Mouse (Mus musculus) neural tube, embryonic 12.5 days (tissue): ENCODE data around the gene Myzap. TPM values are rescaled to one million over a fixed set of nuclear protein-coding genes. Genes with fewer than 3 reads are reported as not detected.
A peak's percentile ranks its signal among the peaks of the same experiment; 100 is the strongest.

ENCODE experiments used
- ATAC-seq: fragments of 200-750 bp; cut with Nextera tagmentation; 2 replicates; pipeline ENCODE4 v1.8.0; 2017; ENCODE audit warnings: low read depth, mild to moderate bottlenecking, moderate TSS enrichment, moderate library complexity; ENCODE audit not compliant: low FRiP score
- H3K27ac ChIP-seq: fragments of 300-500 bp; sonication (generic); 2 replicates; pipeline ENCODE4 v1.5.1; 2016
- H3K27me3 ChIP-seq: fragments of 300-500 bp; sonication (generic); replicated peaks from 2 replicates; pipeline ENCODE4 v1.6.1; 2016; ENCODE audit warnings: mild to moderate bottlenecking
- H3K36me3 ChIP-seq: fragments of 300-500 bp; sonication (generic); 2 replicates; pipeline ENCODE4 v1.6.1; 2016; ENCODE audit warnings: mild to moderate bottlenecking
- H3K4me1 ChIP-seq: fragments of 300-500 bp; sonication (generic); 2 replicates; pipeline ENCODE4 v1.6.1; 2016
- H3K4me2 ChIP-seq: fragments of 300-500 bp; sonication (generic); replicated peaks from 2 replicates; pipeline ENCODE4 v1.6.1; 2016; ENCODE audit warnings: mild to moderate bottlenecking
- H3K4me3 ChIP-seq: fragments of 300-500 bp; sonication (generic); 2 replicates; pipeline ENCODE4 v1.5.1; 2016
- H3K9ac ChIP-seq: fragments of 300-500 bp; sonication (generic); 2 replicates; pipeline ENCODE4 v1.6.1; 2016; ENCODE audit warnings: mild to moderate bottlenecking
- H3K9me3 ChIP-seq: fragments of 300-500 bp; sonication (generic); 2 replicates; pipeline ENCODE4 v1.6.1; 2016; ENCODE audit warnings: mild to moderate bottlenecking
- WGBS: fragments of 180-500 bp; shearing (Covaris S2); methylation state at CpG from one replicate; pipeline ENCODE4 v1.1.7; 2016; 5-methylcytosine and 5-hydroxymethylcytosine counted together
- polyA plus RNA-seq: library from polyadenylated mRNA; unstranded; fragments of >200 nt; fragmentation: Nextera tagmentation; extraction: Ambion mirVana; gene quantifications from 2 replicates; pipeline ENCODE4 v1.2.1, GENCODE M21; 2016

Myzap gene
- polyA plus RNA-seq, 1 experiment from 2014 or later: 5.4 TPM

- WGBS: 62% methylated on average over 3 of the region's 3 CpGs
- Histone ChIP-seq H3K9ac (no peak overlapping the region), H3K27ac (no peak overlapping the region), H3K4me2 (no peak overlapping the region), H3K36me3 (no peaks in the 10 kb centered on the region), H3K9me3 (no peaks in the 10 kb centered on the region), H3K27me3 (no peaks in the 10 kb centered on the region), H3K4me3 (no peak overlapping the region), H3K4me1 (no peaks in the 10 kb centered on the region)
- ATAC-seq: no peak
These were observed 24.8 kb downstream of the Myzap start for GRCm38 (mm10) chr9:71567391-71567790.

- H3K27me3 ChIP-seq: no peaks in the 10 kb centered on the region
- WGBS: 41% methylated on average over 4 of the region's 4 CpGs
- no peaks in the 10 kb centered on the region for H3K36me3 ChIP-seq
- H3K27ac ChIP-seq: no peak overlapping the region
- no peak overlapping the region for H3K4me3 ChIP-seq
- no peak overlapping the region for H3K9ac ChIP-seq
- H3K4me1 ChIP-seq: no peaks in the 10 kb centered on the region
- H3K9me3 ChIP-seq: no peaks in the 10 kb centered on the region
- ATAC-seq: no peak
- H3K4me2 ChIP-seq: no peak overlapping the region
These were observed 25.4 kb downstream of the Myzap start for GRCm38 (mm10) chr9:71566763-71567162.

DNA sequence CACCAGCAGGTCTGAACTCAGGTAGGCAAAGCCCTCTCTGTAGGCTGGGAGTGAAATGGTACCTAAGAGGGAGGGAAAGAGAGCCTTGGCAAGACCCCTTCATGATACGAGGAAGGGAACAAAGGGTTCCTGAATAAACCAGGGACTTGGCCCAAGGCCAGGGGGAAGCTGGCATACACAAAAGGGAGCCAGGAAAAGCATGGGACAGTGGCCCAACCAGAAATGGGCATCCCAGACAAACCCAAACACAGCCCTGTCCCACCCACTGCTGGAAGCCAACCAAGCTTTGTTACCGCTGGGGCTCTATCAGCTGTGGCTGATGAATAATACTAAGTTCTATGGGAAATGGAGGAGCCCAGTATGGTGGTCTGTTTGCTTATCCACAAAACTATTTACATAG is 34.4 kb downstream of the Myzap start:
- no peaks in the 10 kb centered on the region for H3K27me3 ChIP-seq
- H3K4me1 ChIP-seq: no peaks in the 10 kb centered on the region
- 54% methylated on average over 2 of the region's 2 CpGs for WGBS

DNA sequence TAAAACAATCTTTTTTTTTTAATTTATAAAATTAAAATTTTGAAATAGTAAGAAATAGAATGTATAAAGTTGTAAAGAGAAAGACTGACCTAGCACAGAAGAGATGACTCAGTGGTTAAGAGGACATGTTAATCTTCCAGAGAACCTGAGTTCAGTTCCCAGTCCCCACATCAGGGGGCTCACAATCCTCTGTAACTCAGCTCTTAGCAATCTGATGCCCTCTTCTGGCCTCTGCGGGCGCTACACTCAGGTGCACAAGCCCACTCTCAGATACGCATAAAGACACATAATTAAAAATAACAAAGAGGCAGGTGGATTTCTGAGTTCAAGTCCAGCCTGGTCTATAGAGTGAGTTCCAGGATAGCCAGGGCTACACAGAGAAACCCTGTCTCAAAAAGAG is 38.2 kb downstream of the Myzap start:
- ATAC-seq: no peak
- no peak overlapping the region for H3K4me2 ChIP-seq
- H3K4me3 ChIP-seq: no peak overlapping the region
- H3K9ac ChIP-seq: no peak overlapping the region
- no peaks in the 10 kb centered on the region for H3K4me1 ChIP-seq
- H3K9me3 ChIP-seq: 0 out of 2 replicates have a peak, but pooled peaks cover 3% of the 10 kb centered on the region
- no peaks in the 10 kb centered on the region for H3K27me3 ChIP-seq
- no peak overlapping the region for H3K27ac ChIP-seq
- 97% methylated on average over 3 of the region's 3 CpGs for WGBS
- H3K36me3 ChIP-seq: no peaks in the 10 kb centered on the region

More for the DNA sequence above, 34.4 kb downstream of the Myzap start:
- H3K27ac ChIP-seq: no peak overlapping the region
- ATAC-seq: no peak
- H3K4me2 ChIP-seq: no peak overlapping the region
- H3K4me3 ChIP-seq: no peak overlapping the region
- H3K36me3 ChIP-seq: no peaks in the 10 kb centered on the region
- 0 out of 2 replicates have a peak, but pooled peaks cover 3% of the 10 kb centered on the region for H3K9me3 ChIP-seq
- no peak overlapping the region for H3K9ac ChIP-seq

DNA sequence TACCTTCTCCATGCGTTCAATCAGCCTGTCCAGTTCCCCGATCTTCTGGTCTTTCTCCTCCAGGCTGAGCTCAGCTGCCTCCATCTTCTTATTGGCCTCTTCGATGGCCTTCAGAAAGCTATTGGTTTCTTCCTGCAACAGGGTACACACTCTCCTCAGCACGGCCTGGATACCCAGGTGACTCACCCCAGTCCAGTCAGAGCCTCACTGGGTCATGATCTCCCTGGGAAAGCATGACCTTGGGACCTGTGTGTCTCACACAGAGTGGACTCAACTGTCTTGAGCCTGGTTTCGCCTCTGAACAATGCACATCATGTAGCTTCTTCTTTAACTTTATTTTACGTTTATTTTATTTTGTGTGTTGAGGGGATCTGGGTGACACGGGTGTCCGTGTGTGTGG is 42.0 kb downstream of the Myzap start:
- no peaks in the 10 kb centered on the region for H3K4me1 ChIP-seq
- H3K4me3 ChIP-seq: no peak overlapping the region
- 0 out of 2 replicates have a peak, but pooled peaks cover 3% of the 10 kb centered on the region for H3K9me3 ChIP-seq
- no peak overlapping the region for H3K9ac ChIP-seq
- WGBS: 91% methylated on average over 8 of the region's 8 CpGs
- H3K36me3 ChIP-seq: no peaks in the 10 kb centered on the region
- H3K27me3 ChIP-seq: peaks cover 5% of the 10 kb centered on the region; the same call in 1 of the 2 replicates
- H3K27ac ChIP-seq: no peak overlapping the region
- no peak overlapping the region for H3K4me2 ChIP-seq
- ATAC-seq: no peak

GRCm38 (mm10) chr9:71547704-71548275 is 44.4 kb downstream of the Myzap start:
- Histone ChIP-seq H3K9me3 (no peaks in the 10 kb centered on the region), H3K4me1 (no peaks in the 10 kb centered on the region), H3K27me3 (peaks cover 5% of the 10 kb centered on the region; the same call in 1 of the 2 replicates), H3K4me3 (no peak overlapping the region), H3K9ac (no peak overlapping the region), H3K27ac (no peak overlapping the region), H3K36me3 (no peaks in the 10 kb centered on the region), H3K4me2 (no peak overlapping the region)
- whole genome bisulfite sequencing: 76% methylated on average over 10 of the region's 10 CpGs
- ATAC-seq: no peak

- Histone ChIP-seq H3K9ac (no peak overlapping the region), H3K4me2 (no peak overlapping the region), H3K4me1 (no peaks in the 10 kb centered on the region), H3K4me3 (no peak overlapping the region), H3K9me3 (no peaks in the 10 kb centered on the region), H3K27me3 (peaks cover 5% of the 10 kb centered on the region; the same call in 1 of the 2 replicates), H3K27ac (no peak overlapping the region), H3K36me3 (no peaks in the 10 kb centered on the region)
- 88% methylated on average over 5 of the region's 5 CpGs for WGBS
- no peak for ATAC-seq
These were observed 47.3 kb downstream of the Myzap start for GRCm38 (mm10) chr9:71544831-71545230.

- peak; percentile 74; the same call in 1 of the 2 replicates for ATAC-seq
- no peaks in the 10 kb centered on the region for H3K4me1 ChIP-seq
- H3K27ac ChIP-seq: no peak overlapping the region
- no peaks in the 10 kb centered on the region for H3K36me3 ChIP-seq
- 18% methylated on average over 19 of the region's 19 CpGs for WGBS
- no peaks in the 10 kb centered on the region for H3K9me3 ChIP-seq
- H3K9ac ChIP-seq: no peak overlapping the region
- no peak overlapping the region for H3K4me3 ChIP-seq
- H3K27me3 ChIP-seq: peaks cover 5% of the 10 kb centered on the region; the same call in 1 of the 2 replicates
- H3K4me2 ChIP-seq: no peak overlapping the region
These were observed 48.5 kb downstream of the Myzap start for GRCm38 (mm10) chr9:71543443-71544222.

- Histone ChIP-seq H3K9me3 (no peaks in the 10 kb centered on the region), H3K9ac (no peak overlapping the region), H3K36me3 (no peaks in the 10 kb centered on the region), H3K27me3 (peaks cover 5% of the 10 kb centered on the region; the same call in 1 of the 2 replicates), H3K4me1 (no peaks in the 10 kb centered on the region), H3K27ac (no peak overlapping the region), H3K4me3 (no peak overlapping the region), H3K4me2 (no peak overlapping the region)
- 69% methylated on average over 5 of the region's 5 CpGs for WGBS
- no peak for ATAC-seq
These were observed 49.9 kb downstream of the Myzap start for GRCm38 (mm10) chr9:71542292-71542691.

GRCm38 (mm10) chr9:71540739-71541138 is 51.4 kb downstream of the Myzap start:
- Histone ChIP-seq H3K27me3 (no peaks in the 10 kb centered on the region), H3K36me3 (no peaks in the 10 kb centered on the region), H3K27ac (no peak overlapping the region), H3K4me3 (no peak overlapping the region), H3K4me2 (no peak overlapping the region), H3K9me3 (no peaks in the 10 kb centered on the region), H3K4me1 (no peaks in the 10 kb centered on the region), H3K9ac (no peak overlapping the region)
- no peak for ATAC-seq
- WGBS: 83% methylated on average over 3 of the region's 3 CpGs

DNA sequence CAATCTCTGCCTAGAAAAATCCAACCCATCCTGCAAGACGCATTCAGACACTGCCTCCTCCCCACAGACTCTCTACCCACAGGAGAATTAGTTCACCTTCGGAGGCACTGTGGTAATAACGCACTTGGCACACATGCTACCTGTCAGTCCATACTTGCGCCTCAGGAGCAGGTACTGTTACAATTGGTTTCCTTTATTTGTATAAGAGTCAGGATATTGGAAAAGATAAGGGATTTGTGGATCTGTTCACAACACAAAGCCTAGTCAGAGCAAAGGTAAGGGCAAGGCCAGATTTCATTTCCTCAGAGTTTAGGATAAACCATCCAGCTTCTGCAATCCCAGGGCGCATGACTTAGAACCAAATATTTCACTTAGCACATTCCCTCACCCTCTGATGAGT is 56.4 kb downstream of the Myzap start:
- Histone ChIP-seq H3K27me3 (no peaks in the 10 kb centered on the region), H3K9me3 (no peaks in the 10 kb centered on the region), H3K4me3 (no peak overlapping the region), H3K4me1 (no peaks in the 10 kb centered on the region), H3K9ac (no peak overlapping the region), H3K27ac (no peak overlapping the region), H3K4me2 (no peak overlapping the region), H3K36me3 (no peaks in the 10 kb centered on the region)
- WGBS: 93% methylated on average over 5 of the region's 5 CpGs
- ATAC-seq: no peak

- Histone ChIP-seq H3K27me3 (no peaks in the 10 kb centered on the region), H3K4me1 (no peaks in the 10 kb centered on the region), H3K9ac (no peak overlapping the region), H3K36me3 (no peaks in the 10 kb centered on the region), H3K9me3 (no peaks in the 10 kb centered on the region), H3K4me2 (no peak overlapping the region), H3K27ac (no peak overlapping the region), H3K4me3 (no peak overlapping the region)
- no peak for ATAC-seq
- 88% methylated on average over 2 of the region's 2 CpGs for WGBS
These were observed 57.1 kb downstream of the Myzap start for GRCm38 (mm10) chr9:71535036-71535435.
